Mouse (Mus musculus) macrophage (primary cell): Measurements from ENCODE around the gene Nenf. TPM values are rescaled to one million over a fixed set of nuclear protein-coding genes. Genes with fewer than 3 reads are reported as not detected.

Experiments
- H3K27ac ChIP-seq: fragments of 350-480 bp; formaldehyde crosslinking; 2 replicates; pipeline ENCODE4 v1.9.0; 2021
- H3K36me3 ChIP-seq: fragments of 350-480 bp; formaldehyde crosslinking; 2 replicates; pipeline ENCODE4 v1.9.0; 2021; ENCODE audit errors: inconsistent target
- H3K4me3 ChIP-seq: fragments of 350-480 bp; formaldehyde crosslinking; 2 replicates; pipeline ENCODE4 v1.9.0; 2021; ENCODE audit errors: inconsistent target
- H3K79me2 ChIP-seq: fragments of 350-480 bp; formaldehyde crosslinking; 2 replicates; pipeline ENCODE4 v1.9.0; 2021; ENCODE audit errors: inconsistent target
- WGBS: methylation state at CpG from one replicate; pipeline ENCODE4 v1.1.7; 2026; ENCODE audit warnings: inconsistent platforms; ENCODE audit not compliant: missing documents; 5-methylcytosine and 5-hydroxymethylcytosine counted together
- polyA plus RNA-seq: library from polyadenylated mRNA; stranded (reverse); fragments of 250-400 nt; gene quantifications from 3 replicates; pipeline ENCODE4 v1.2.4, GENCODE M21; 2018; ENCODE audit warnings: inconsistent platforms

Nenf gene
- polyA plus RNA-seq, 1 experiment from 2014 or later = 30.8 TPM

- H3K79me2 ChIP-seq = no peaks in the 10 kb centered on the region
- H3K36me3 ChIP-seq = no peaks in the 10 kb centered on the region
- H3K27ac ChIP-seq = no peak overlapping the region
- no peak overlapping the region for H3K4me3 ChIP-seq
- 95% methylated on average over 9 of the region's 9 CpGs for WGBS
Observed at GRCm38 (mm10) chr1:191306316-191306715, 11.7 kb downstream of the Nenf start.

- Histone ChIP-seq H3K79me2 (no peaks in the 10 kb centered on the region), H3K36me3 (no peaks in the 10 kb centered on the region), H3K27ac (no peak overlapping the region), H3K4me3 (no peak overlapping the region)
- WGBS = 71% methylated on average over 5 of the region's 7 CpGs
Observed at GRCm38 (mm10) chr1:191305610-191306009, 12.4 kb downstream of the Nenf start.

- Histone ChIP-seq H3K36me3 (no peaks in the 10 kb centered on the region), H3K79me2 (no peaks in the 10 kb centered on the region), H3K4me3 (no peak overlapping the region), H3K27ac (no peak overlapping the region)
- 88% methylated on average over 6 of the region's 6 CpGs for WGBS
Observed at GRCm38 (mm10) chr1:191304216-191304615, 13.8 kb downstream of the Nenf start.

DNA sequence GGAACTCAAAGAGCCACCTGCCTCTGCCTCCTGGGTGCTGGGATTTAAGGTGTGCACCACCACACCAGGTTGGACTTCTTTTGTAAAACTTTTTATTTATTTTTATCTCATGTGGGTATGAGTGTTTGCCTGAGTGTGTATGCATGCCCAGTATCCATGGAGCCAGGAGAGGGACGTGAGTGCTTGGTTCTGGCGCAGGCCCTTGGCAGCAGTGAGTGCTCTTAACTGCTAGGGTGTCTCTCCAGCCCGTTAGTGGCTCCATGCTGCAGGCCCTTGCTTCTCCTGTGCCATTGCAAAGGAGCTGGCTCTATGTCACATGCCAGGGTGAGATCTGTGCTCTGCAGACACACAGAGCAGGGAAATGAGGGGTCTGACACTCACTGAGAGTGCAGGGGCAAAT is 14.3 kb downstream of the Nenf start:
- Histone ChIP-seq H3K79me2 (no peaks in the 10 kb centered on the region), H3K36me3 (no peaks in the 10 kb centered on the region), H3K27ac (no peak overlapping the region), H3K4me3 (no peak overlapping the region)
- 95% methylated on average over 3 of the region's 3 CpGs for whole genome bisulfite sequencing

GRCm38 (mm10) chr1:191301903-191302302 is 16.1 kb downstream of the Nenf start:
- Histone ChIP-seq H3K36me3 (no peaks in the 10 kb centered on the region), H3K79me2 (no peaks in the 10 kb centered on the region), H3K27ac (no peak overlapping the region), H3K4me3 (no peak overlapping the region)
- 90% methylated on average over 4 of the region's 4 CpGs for WGBS

- 68% methylated on average over 11 of the region's 11 CpGs for WGBS
- Histone ChIP-seq H3K36me3 (no peaks in the 10 kb centered on the region), H3K79me2 (no peaks in the 10 kb centered on the region), H3K4me3 (no peak overlapping the region), H3K27ac (no peak overlapping the region)
Observed at GRCm38 (mm10) chr1:191299215-191299942, 18.6 kb downstream of the Nenf start.

DNA sequence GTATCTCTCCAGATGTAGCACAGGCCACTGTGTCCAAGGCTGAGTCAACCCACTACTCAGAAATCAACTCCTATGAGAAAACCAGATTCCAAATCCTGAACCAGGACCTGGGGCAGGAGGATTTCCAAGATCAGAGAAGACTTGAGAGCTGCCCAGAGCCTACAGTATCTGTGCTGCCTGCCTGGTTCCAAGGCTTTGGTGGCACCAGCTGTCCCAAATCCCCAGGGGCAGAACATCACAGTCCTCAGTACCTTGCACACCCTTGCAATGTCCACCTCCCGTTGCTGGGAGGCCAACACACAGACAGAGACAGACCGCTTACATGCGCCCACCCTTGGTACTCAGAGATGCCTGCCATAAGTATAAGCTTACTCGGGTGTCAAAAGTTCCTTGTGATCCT is 19.7 kb downstream of the Nenf start:
- H3K27ac ChIP-seq = no peak overlapping the region
- WGBS = 100% methylated on average over 4 of the region's 4 CpGs
- no peak overlapping the region for H3K4me3 ChIP-seq

GRCm38 (mm10) chr1:191296445-191296844 is 21.5 kb downstream of the Nenf start:
- H3K27ac ChIP-seq = no peak overlapping the region
- 92% methylated on average over 5 of the region's 5 CpGs for WGBS
- no peaks in the 10 kb centered on the region for H3K36me3 ChIP-seq
- no peak overlapping the region for H3K4me3 ChIP-seq
- H3K79me2 ChIP-seq = no peaks in the 10 kb centered on the region

More for the DNA sequence above, 19.7 kb downstream of the Nenf start:
- H3K36me3 ChIP-seq = no peaks in the 10 kb centered on the region
- no peaks in the 10 kb centered on the region for H3K79me2 ChIP-seq

DNA sequence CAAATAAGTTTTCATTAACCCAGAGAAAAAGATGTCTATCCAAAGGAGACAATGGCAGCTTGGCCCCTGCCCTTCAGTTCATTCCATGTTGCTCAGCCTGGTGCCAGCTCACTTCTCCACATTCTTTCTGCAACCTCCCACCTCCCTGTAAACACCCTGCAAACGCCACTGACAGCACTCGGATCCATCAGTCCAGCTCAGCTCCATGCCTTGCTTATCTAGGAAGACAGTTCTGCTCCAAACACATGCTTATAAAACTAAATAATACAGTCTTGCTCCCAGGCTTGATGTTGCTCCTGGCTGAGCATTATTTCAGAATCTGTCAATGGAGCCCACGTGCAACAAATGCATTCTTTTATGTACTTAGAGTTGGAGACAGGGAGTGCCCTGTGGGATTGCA is 22.2 kb downstream of the Nenf start:
- WGBS = 94% methylated on average over 3 of the region's 3 CpGs
- Histone ChIP-seq H3K79me2 (no peaks in the 10 kb centered on the region), H3K4me3 (no peak overlapping the region), H3K36me3 (no peaks in the 10 kb centered on the region), H3K27ac (no peak overlapping the region)

GRCm38 (mm10) chr1:191293996-191294795 is 23.8 kb downstream of the Nenf start:
- no peak overlapping the region for H3K4me3 ChIP-seq
- 93% methylated on average over 9 of the region's 9 CpGs for WGBS
- no peaks in the 10 kb centered on the region for H3K36me3 ChIP-seq
- H3K27ac ChIP-seq = no peak overlapping the region
- no peaks in the 10 kb centered on the region for H3K79me2 ChIP-seq

- 100% methylated on average over 2 of the region's 2 CpGs for WGBS
- no peaks in the 10 kb centered on the region for H3K36me3 ChIP-seq
- H3K27ac ChIP-seq = peak overlapping the region; percentile 80
- H3K4me3 ChIP-seq = no peak overlapping the region
- no peaks in the 10 kb centered on the region for H3K79me2 ChIP-seq
Observed at GRCm38 (mm10) chr1:191293051-191293450, 24.9 kb downstream of the Nenf start.

GRCm38 (mm10) chr1:191292348-191292747 is 25.6 kb downstream of the Nenf start:
- 50% methylated on average over 5 of the region's 5 CpGs for WGBS
- peak overlapping the region; percentile 80 for H3K27ac ChIP-seq
- no peaks in the 10 kb centered on the region for H3K36me3 ChIP-seq
- no peak overlapping the region for H3K4me3 ChIP-seq
- H3K79me2 ChIP-seq = no peaks in the 10 kb centered on the region

GRCm38 (mm10) chr1:191288762-191289161 is 29.2 kb downstream of the Nenf start:
- no peak overlapping the region for H3K27ac ChIP-seq
- H3K79me2 ChIP-seq = no peaks in the 10 kb centered on the region
- H3K4me3 ChIP-seq = no peak overlapping the region
- H3K36me3 ChIP-seq = no peaks in the 10 kb centered on the region
- 55% methylated on average over 8 of the region's 8 CpGs for WGBS

DNA sequence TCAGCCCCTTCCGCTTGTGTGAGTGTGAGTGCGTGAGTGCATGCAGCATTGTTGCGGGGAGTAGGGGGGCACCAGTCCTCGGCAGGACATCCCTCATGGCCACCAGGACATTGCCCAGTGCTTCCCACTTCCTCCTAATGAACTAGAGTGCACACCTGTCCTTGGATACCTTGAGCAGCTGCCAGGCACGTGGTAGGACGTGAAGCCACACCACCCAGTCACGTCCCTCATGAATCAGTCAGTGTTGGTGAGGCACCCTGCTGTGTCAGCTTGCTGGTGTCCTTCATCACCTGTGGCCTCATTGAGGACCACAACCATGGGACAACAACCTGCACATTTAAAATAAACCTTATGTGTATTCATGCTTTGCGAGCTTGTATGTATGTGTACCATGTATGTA is 33.5 kb downstream of the Nenf start:
- Histone ChIP-seq H3K79me2 (peaks cover 16% of the 10 kb centered on the region), H3K27ac (no peak overlapping the region), H3K4me3 (no peak overlapping the region), H3K36me3 (no peaks in the 10 kb centered on the region)
- 94% methylated on average over 6 of the region's 8 CpGs for WGBS
